Mouse (Mus musculus): ENCODE data around the gene Rnf128.
"Not testable (repeated sequence)": the region's sequence is repeated elsewhere in the genome, so short reads cannot be mapped to it uniquely, and the experiment has no call there.

- TF ChIP-seq EP300, CTCF (IDR thresholded peaks at IDR 0.05; ENCODE audit: low read depth): not testable (repeated sequence)
Observed at GRCm38 (mm10) chrX:139586676-139587075, 23.6 kb downstream of the Rnf128 start.
